Mouse (Mus musculus): ENCODE data around the gene Cdkn1a.

GRCm38 (mm10) chr17:29092497-29092896 lies 1.7 kb downstream of the Cdkn1a start:
- TF ChIP-seq CTCF (conservative IDR thresholded peaks at IDR 0.05; ENCODE audit: low read length) (no peak), NANOG (IDR thresholded peaks at IDR 0.05; ENCODE audit: borderline replicate concordance, low read length) (no peak)
